Mouse (Mus musculus): ENCODE results near the gene Hk3. TPM values are rescaled to one million over a fixed set of nuclear protein-coding genes. Genes with fewer than 3 reads are reported as not detected.
A peak's percentile ranks its signal among the peaks of the same experiment; 100 is the strongest.

Hk3 gene
- polyA plus RNA-seq, 1 experiment from 2014 or later: 0.80 TPM

DNA sequence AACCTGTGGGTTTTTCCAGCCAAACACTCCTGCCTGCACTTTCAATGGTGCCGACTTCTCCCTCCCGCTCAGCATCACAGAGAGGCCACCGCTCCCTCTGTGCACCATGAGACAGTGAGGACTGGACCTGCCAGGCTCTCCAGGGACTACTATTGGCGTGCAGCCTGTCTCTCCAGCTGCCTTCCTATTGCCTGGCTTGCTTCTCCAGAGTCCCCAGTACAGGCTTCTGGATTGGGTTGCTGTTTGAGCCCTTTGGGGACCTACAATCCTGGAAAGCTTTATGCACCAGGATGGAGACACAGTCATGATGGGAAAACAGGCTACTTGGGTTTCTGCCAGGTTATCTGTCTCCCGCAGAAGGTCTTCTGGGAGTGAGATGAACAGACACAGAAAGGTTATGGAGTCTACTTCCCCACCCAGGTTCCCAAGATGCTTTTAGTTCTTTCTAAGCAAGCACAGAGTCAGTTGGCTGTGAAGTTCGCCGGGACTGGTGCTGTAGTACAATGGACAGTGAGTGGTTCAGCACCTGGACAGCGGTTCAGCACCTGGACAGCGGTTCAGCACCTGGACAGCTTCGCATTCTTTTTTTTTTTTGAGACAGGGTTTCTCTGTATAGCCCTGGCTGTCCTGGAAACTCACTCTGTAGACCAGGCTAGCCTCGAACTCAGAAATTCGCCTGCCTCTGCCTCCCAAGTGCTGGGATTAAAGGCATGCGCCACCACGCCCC, 50.5 kb downstream of the Hk3 start:
- Histone ChIP-seq H3K9ac (ENCODE audit: low read length) (no peak overlapping the region), H3K9me3 (replicated peaks; ENCODE audit: control insufficient read depth, low read length) (no peaks in the 10 kb centered on the region), H3K4me1 (ENCODE audit: control insufficient read depth, insufficient read depth, low read length) (peaks cover 10% of the 10 kb centered on the region), H3K27me3 (replicated peaks; ENCODE audit: control insufficient read depth, insufficient read depth, low read length) (no peaks in the 10 kb centered on the region), H3K4me2 (ENCODE audit: low read length) (no peak overlapping the region), H3K4me3 (ENCODE audit: low read depth, low read length) (no peak overlapping the region), H3K36me3 (ENCODE audit: control insufficient read depth, insufficient read depth, low read length) (no peaks in the 10 kb centered on the region), H3K27ac (ENCODE audit: low read depth, low read length) (no peak overlapping the region)
- DNase-seq (ENCODE audit: low spot score): no peak
- ATAC-seq: no peak
- WGBS: 37% methylated on average over 14 of the region's 14 CpGs

DNA sequence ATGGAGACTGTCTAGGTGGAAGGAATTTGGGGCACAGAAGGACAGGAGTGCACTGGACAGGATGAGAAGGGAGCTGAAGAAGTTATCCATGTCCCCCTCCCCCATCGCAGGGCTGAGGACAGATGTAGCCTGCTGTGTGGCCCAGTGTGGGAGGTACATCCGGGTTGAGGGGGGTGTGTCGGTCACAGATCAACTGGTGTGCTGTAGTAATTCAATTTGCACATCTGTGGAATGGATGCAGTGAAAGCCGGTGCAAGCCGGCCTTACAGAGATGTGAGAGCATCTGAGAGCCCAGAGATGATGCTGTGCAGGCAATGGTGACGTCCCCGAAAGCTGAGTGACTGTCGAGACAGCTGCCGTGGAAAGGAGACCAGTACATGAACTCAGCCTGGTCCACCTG, 51.7 kb downstream of the Hk3 start:
- H3K9me3 ChIP-seq (replicated peaks; ENCODE audit: control insufficient read depth, low read length): no peaks in the 10 kb centered on the region
- H3K9ac ChIP-seq (ENCODE audit: low read length): no peak overlapping the region
- H3K36me3 ChIP-seq (ENCODE audit: control insufficient read depth, insufficient read depth, low read length): no peaks in the 10 kb centered on the region
- no peak overlapping the region for H3K27ac ChIP-seq (ENCODE audit: low read depth, low read length)
- ATAC-seq (no peak), DNase-seq (ENCODE audit: low spot score) (no peak)
- no peaks in the 10 kb centered on the region for H3K27me3 ChIP-seq (replicated peaks; ENCODE audit: control insufficient read depth, insufficient read depth, low read length)
- no peak overlapping the region for H3K4me2 ChIP-seq (ENCODE audit: low read length)
- peaks cover 10% of the 10 kb centered on the region for H3K4me1 ChIP-seq (ENCODE audit: control insufficient read depth, insufficient read depth, low read length)
- H3K4me3 ChIP-seq (ENCODE audit: low read depth, low read length): no peak overlapping the region
- 58% methylated on average over 9 of the region's 9 CpGs for WGBS

DNA sequence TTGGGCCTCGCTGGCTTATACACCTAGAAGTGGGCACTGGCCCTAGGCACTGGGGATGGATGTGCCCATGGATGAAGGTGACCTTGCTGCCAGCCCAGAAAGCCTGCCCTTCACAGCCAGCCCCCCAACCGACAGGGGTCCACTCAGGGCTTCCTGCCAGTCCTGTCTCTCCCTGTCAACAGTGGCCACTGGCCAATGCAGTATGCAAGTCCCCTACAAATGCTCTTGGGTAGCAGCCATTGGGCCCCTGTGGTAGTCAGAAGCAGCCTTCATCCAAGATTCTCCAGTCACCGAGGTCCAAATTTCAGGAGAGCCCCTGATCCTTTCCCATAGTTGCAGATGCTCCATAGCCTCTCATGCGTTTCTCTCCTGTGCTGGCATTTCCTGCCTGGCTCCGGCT, 52.5 kb downstream of the Hk3 start:
- no peak for ATAC-seq

DNA sequence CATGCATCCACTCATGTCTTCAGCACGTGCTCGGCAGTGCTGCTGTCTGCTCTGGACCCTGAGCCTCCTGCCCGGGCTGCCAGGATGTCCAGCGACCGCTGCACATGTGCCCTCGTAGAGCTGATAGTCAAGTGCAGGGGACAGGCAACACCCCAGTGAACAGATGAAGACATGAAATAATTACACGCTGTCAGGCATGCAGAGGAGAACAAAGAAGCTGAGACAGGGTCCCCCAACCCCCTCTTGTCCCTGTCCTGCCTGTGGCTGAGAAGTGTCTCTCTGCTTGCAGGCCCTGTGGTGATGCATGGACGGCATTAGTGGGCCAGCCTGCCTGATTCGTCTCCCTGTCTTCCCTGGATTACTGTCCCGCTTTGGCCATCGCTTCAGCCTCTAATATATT, 53.7 kb downstream of the Hk3 start:
- 54% methylated on average over 11 of the region's 11 CpGs for WGBS
- Histone ChIP-seq H3K4me1 (ENCODE audit: control insufficient read depth, insufficient read depth, low read length) (peaks cover 10% of the 10 kb centered on the region), H3K27ac (ENCODE audit: low read depth, low read length) (no peak overlapping the region; the same call in 1 of the 2 replicates), H3K36me3 (ENCODE audit: control insufficient read depth, insufficient read depth, low read length) (no peaks in the 10 kb centered on the region), H3K9me3 (replicated peaks; ENCODE audit: control insufficient read depth, low read length) (no peaks in the 10 kb centered on the region), H3K4me2 (ENCODE audit: low read length) (no peak overlapping the region), H3K9ac (ENCODE audit: low read length) (peak overlapping the region; percentile 40), H3K4me3 (ENCODE audit: low read depth, low read length) (no peak overlapping the region), H3K27me3 (replicated peaks; ENCODE audit: control insufficient read depth, insufficient read depth, low read length) (no peaks in the 10 kb centered on the region)
- ATAC-seq: peak; percentile 31; the same call in 1 of the 2 replicates
- no peak for DNase-seq (ENCODE audit: low spot score)

More for the DNA sequence above, 52.5 kb downstream of the Hk3 start:
- no peaks in the 10 kb centered on the region for H3K36me3 ChIP-seq (ENCODE audit: control insufficient read depth, insufficient read depth, low read length)
- no peak overlapping the region for H3K27ac ChIP-seq (ENCODE audit: low read depth, low read length)
- H3K4me2 ChIP-seq (ENCODE audit: low read length): no peak overlapping the region
- H3K9me3 ChIP-seq (replicated peaks; ENCODE audit: control insufficient read depth, low read length): no peaks in the 10 kb centered on the region
- 68% methylated on average over 5 of the region's 5 CpGs for WGBS
- H3K9ac ChIP-seq (ENCODE audit: low read length): no peak overlapping the region
- peaks cover 10% of the 10 kb centered on the region for H3K4me1 ChIP-seq (ENCODE audit: control insufficient read depth, insufficient read depth, low read length)
- no peaks in the 10 kb centered on the region for H3K27me3 ChIP-seq (replicated peaks; ENCODE audit: control insufficient read depth, insufficient read depth, low read length)
- H3K4me3 ChIP-seq (ENCODE audit: low read depth, low read length): no peak overlapping the region
- DNase-seq (ENCODE audit: low spot score): no peak

DNA sequence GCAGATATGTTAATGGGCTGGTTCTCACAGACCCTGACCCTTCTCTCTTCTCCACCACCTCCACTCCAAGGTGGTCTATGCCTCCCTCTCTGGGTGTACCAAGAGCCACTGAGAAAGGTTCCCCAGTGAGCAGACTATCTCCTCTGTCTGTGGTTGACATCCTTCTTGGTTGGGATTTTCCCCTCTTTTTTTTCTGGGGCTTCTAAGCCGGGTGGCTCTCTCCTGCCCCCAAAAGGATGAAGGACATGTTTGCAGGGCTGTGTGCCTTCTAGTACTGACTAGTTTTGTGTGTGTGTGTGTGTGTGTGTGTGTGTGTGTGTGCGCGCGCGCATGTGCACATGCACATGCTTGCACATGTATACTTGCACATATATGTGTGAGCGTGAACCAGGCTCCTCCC, 55.9 kb downstream of the Hk3 start:
- no peak for ATAC-seq
- WGBS: 89% methylated on average over 6 of the region's 6 CpGs

DNA sequence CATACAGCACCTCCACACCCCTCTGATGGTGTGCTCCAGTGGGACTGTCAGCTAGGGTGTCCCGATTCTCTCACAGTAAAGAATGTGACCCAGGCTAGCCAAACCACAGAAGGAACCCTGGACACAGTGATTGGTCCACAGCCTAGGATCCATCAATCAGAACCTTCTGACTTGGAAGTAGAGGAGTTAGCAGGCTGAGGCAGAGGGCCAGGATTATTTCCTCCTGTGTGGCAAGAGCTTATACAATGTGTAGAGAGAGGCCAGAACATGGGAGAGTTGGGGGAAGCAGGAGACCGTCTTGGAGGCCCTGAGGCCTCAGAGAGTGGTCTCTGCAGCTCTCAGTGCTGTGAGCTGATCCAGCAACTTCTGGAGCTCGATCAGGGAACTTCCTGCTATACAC, 60.7 kb downstream of the Hk3 start:
- 88% methylated on average over 3 of the region's 3 CpGs for WGBS
- Histone ChIP-seq H3K4me1 (ENCODE audit: control insufficient read depth, insufficient read depth, low read length) (peaks cover 5% of the 10 kb centered on the region), H3K4me3 (ENCODE audit: low read depth, low read length) (no peak overlapping the region)

More for the DNA sequence above, 55.9 kb downstream of the Hk3 start:
- Histone ChIP-seq H3K27ac (ENCODE audit: low read depth, low read length) (no peak overlapping the region), H3K9ac (ENCODE audit: low read length) (no peak overlapping the region), H3K36me3 (ENCODE audit: control insufficient read depth, insufficient read depth, low read length) (no peaks in the 10 kb centered on the region), H3K9me3 (replicated peaks; ENCODE audit: control insufficient read depth, low read length) (no peaks in the 10 kb centered on the region), H3K4me2 (ENCODE audit: low read length) (no peak overlapping the region), H3K27me3 (replicated peaks; ENCODE audit: control insufficient read depth, insufficient read depth, low read length) (no peaks in the 10 kb centered on the region), H3K4me1 (ENCODE audit: control insufficient read depth, insufficient read depth, low read length) (peaks cover 10% of the 10 kb centered on the region; the same call in 1 of the 2 replicates), H3K4me3 (ENCODE audit: low read depth, low read length) (no peak overlapping the region)
- no peak for DNase-seq (ENCODE audit: low spot score)

DNA sequence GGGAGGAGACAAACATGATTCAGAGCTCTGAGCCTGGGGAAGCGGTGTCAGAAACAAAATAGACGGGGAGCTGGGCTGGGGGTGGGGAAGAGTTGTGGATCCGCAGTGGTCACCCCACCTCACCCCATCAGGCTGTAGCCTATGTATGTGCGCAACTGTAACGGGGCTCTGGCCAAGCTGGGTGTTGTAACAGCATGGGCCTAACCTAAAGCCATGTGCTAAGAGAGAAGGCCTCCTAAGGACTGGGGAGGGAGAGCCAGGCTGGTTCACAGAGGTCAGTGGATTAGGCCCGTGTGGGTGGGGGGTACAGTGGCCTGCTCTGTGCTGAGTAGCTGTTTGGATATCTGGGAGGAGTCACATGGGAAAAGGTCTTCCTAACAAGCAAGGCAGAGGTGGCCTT, 61.3 kb downstream of the Hk3 start:
- DNase-seq (ENCODE audit: low spot score) (no peak), ATAC-seq (no peak)
- 56% methylated on average over 6 of the region's 6 CpGs for WGBS
- Histone ChIP-seq H3K4me1 (ENCODE audit: control insufficient read depth, insufficient read depth, low read length) (peaks cover 6% of the 10 kb centered on the region), H3K4me2 (ENCODE audit: low read length) (no peak overlapping the region), H3K27me3 (replicated peaks; ENCODE audit: control insufficient read depth, insufficient read depth, low read length) (no peaks in the 10 kb centered on the region), H3K9ac (ENCODE audit: low read length) (no peak overlapping the region), H3K4me3 (ENCODE audit: low read depth, low read length) (no peak overlapping the region), H3K27ac (ENCODE audit: low read depth, low read length) (no peak overlapping the region; the same call in 1 of the 2 replicates), H3K9me3 (replicated peaks; ENCODE audit: control insufficient read depth, low read length) (no peaks in the 10 kb centered on the region), H3K36me3 (ENCODE audit: control insufficient read depth, insufficient read depth, low read length) (no peaks in the 10 kb centered on the region)

More for the DNA sequence above, 60.7 kb downstream of the Hk3 start:
- Histone ChIP-seq H3K9me3 (replicated peaks; ENCODE audit: control insufficient read depth, low read length) (no peaks in the 10 kb centered on the region), H3K9ac (ENCODE audit: low read length) (no peak overlapping the region), H3K27me3 (replicated peaks; ENCODE audit: control insufficient read depth, insufficient read depth, low read length) (no peaks in the 10 kb centered on the region), H3K36me3 (ENCODE audit: control insufficient read depth, insufficient read depth, low read length) (no peaks in the 10 kb centered on the region), H3K27ac (ENCODE audit: low read depth, low read length) (no peak overlapping the region), H3K4me2 (ENCODE audit: low read length) (no peak overlapping the region)
- DNase-seq (ENCODE audit: low spot score) (no peak), ATAC-seq (no peak)

DNA sequence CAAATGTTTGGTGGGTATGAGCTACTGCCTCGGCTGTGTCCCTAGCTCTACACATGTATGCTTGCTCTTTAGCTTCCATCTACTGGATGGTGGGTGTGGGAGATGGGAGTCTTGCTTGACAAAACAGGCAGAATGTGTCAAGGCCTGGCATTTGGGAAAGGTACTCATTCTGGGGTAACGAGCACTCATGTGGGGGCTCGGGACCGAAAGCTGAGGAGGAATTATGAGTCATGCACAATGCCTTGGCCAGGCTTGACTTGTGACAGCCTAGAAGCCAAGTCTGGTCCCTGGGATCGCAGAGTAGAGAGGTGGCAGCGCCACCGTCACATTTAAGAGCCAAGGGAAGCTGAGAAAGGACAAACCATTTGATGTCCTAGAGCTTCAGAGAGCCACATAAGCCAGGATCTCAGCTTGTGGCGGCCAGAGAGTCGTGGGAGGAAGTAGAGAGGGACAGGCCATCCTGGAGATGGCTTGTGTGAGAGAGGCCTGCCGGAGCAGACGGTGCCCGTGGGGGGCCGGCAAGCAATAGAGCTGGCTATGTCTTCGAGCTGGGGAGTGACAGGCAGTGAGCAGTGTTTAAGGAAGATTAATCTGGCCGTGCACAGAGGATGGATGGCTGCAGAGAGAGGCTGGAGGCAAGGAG, 62.0 kb downstream of the Hk3 start:
- no peaks in the 10 kb centered on the region for H3K9me3 ChIP-seq (replicated peaks; ENCODE audit: control insufficient read depth, low read length)
- no peak overlapping the region; the same call in 1 of the 2 replicates for H3K9ac ChIP-seq (ENCODE audit: low read length)
- H3K4me1 ChIP-seq (ENCODE audit: control insufficient read depth, insufficient read depth, low read length): peaks cover 6% of the 10 kb centered on the region
- no peak overlapping the region for H3K4me3 ChIP-seq (ENCODE audit: low read depth, low read length)
- ATAC-seq (no peak), DNase-seq (ENCODE audit: low spot score) (no peak)
- WGBS: 33% methylated on average over 15 of the region's 15 CpGs
- no peaks in the 10 kb centered on the region for H3K36me3 ChIP-seq (ENCODE audit: control insufficient read depth, insufficient read depth, low read length)
- 0 out of 2 replicates have a peak, but pooled peaks cover 4% of the 10 kb centered on the region for H3K27me3 ChIP-seq (replicated peaks; ENCODE audit: control insufficient read depth, insufficient read depth, low read length)
- H3K27ac ChIP-seq (ENCODE audit: low read depth, low read length): no peak overlapping the region; the same call in 1 of the 2 replicates
- no peak overlapping the region for H3K4me2 ChIP-seq (ENCODE audit: low read length)

DNA sequence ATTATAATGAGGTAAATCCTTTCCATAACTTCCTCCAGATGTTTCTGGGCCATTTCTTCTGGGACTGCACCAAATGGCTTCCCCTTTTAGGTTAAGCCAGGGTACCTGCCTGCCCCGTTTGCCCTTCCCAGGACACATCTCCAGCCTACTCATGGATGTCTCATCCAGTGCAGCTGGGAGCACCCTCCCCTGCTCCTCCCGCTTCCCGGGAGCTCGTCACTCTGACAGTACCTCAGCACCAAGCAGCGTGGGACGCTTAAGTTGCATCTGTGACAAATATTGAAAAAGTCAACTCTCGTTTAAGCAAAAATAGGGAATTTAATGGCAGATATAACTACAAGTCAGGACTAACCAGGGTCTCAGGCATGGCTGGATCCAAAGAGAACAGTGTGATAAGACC, 63.9 kb downstream of the Hk3 start:
- no peaks in the 10 kb centered on the region for H3K9me3 ChIP-seq (replicated peaks; ENCODE audit: control insufficient read depth, low read length)
- no peak overlapping the region for H3K4me2 ChIP-seq (ENCODE audit: low read length)
- H3K4me1 ChIP-seq (ENCODE audit: control insufficient read depth, insufficient read depth, low read length): peaks cover 6% of the 10 kb centered on the region

More for the DNA sequence above, 63.9 kb downstream of the Hk3 start:
- ATAC-seq (no peak), DNase-seq (ENCODE audit: low spot score) (no peak)
- Histone ChIP-seq H3K27me3 (replicated peaks; ENCODE audit: control insufficient read depth, insufficient read depth, low read length) (0 out of 2 replicates have a peak, but pooled peaks cover 8% of the 10 kb centered on the region), H3K36me3 (ENCODE audit: control insufficient read depth, insufficient read depth, low read length) (no peaks in the 10 kb centered on the region), H3K9ac (ENCODE audit: low read length) (no peak overlapping the region), H3K27ac (ENCODE audit: low read depth, low read length) (no peak overlapping the region), H3K4me3 (ENCODE audit: low read depth, low read length) (no peak overlapping the region)
- WGBS: 75% methylated on average over 7 of the region's 7 CpGs

All from forebrain, embryonic 14.5 days (tissue).